Mouse (Mus musculus) left cerebral cortex, adult 2 months (tissue): ENCODE measurements around the gene Cpt1c. TPM values are rescaled to one million over a fixed set of nuclear protein-coding genes. Genes with fewer than 3 reads are reported as not detected.

Experiments used
- DNase-seq, 2 experiments: peaks; one replicate each; pipeline ENCODE4 v3.0.0; 2021 to 2022; ENCODE audit warnings: low spot score in 2 of 2, mixed read lengths in 1 of 2; ENCODE audit errors: extremely low spot score in 1 of 2
- H3K27ac ChIP-seq: fragments of 200-600 bp; 2 replicates; pipeline ENCODE4 v1.8.1; 2022
- H3K4me3 ChIP-seq: fragments of 200-600 bp; 2 replicates; pipeline ENCODE4 v1.8.1; 2022
- CTCF ChIP-seq: fragments of 200-600 bp; IDR thresholded peaks from 2 replicates; pipeline ENCODE4 v1.8.1; 2022; ENCODE audit warnings: antibody characterized with exemption, mild to moderate bottlenecking, moderate library complexity
- intact Hi-C: fragments of 180-260 bp; cut with DNase I; formaldehyde crosslinking; loops from one replicate; pipeline ENCODE4 v1.15.1; 2025
- total RNA-seq, 2 experiments: library from RNA; stranded (reverse); gene quantifications; 2 replicates each; pipeline ENCODE4 v1.2.3; 2021

Cpt1c gene
- total RNA-seq, 2 experiments from 2014 or later, result 97.9 to 102 TPM

DNA sequence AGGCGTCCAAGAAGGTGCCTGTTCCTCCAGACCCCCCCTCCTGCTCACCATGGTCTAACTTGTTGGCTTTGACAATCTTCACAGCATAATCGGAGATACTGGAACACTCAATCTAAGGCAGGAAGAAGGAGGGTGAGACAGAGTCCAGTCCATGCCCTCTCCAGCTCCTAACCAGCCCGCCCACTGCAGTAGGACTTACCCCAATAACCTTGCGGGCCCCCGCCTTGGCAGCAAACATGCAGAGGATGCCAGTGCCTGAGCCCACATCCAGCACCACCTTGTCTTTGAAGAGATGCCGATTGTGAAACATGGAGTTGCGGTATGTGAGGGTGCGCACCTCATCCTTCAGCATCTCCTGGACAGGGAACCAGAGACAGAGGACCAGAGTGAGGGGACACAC lies 6.9 kb upstream of the Cpt1c start:
- DNase-seq, result no peak
- no peak overlapping the region for H3K27ac ChIP-seq
- no peak overlapping the region for H3K4me3 ChIP-seq
- intact Hi-C loops, result loop anchor here (5.0 kb wide), 1 partner anchor 86 kb away; no protein-coding TSS in a partner anchor
- TF ChIP-seq CTCF, result no peak

DNA sequence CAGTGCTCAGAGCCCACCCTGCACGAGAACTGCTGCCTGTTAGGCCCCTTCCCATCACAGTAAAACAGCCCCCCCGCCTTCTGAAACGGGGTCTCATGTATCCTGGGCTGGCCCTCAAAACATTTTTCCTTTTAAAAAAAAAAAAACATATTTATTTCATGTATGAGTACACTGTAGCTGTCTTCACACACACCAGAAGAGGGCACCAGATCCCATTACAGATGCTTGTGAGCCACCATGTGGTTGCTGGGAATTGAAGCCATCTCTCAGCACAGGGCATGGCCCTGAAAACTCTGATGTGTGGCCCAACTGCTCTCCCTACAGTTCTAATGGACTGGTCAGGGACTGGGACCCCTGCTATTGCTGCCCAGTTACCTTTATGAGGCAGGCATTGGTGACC lies 3.6 kb upstream of the Cpt1c start:
- no peak for DNase-seq
- Histone ChIP-seq H3K4me3 (no peak overlapping the region), H3K27ac (no peak overlapping the region)
- intact Hi-C loops, result no loop called here
- peak; percentile 15; the same call in 1 of the 2 replicates for TF ChIP-seq CTCF

DNA sequence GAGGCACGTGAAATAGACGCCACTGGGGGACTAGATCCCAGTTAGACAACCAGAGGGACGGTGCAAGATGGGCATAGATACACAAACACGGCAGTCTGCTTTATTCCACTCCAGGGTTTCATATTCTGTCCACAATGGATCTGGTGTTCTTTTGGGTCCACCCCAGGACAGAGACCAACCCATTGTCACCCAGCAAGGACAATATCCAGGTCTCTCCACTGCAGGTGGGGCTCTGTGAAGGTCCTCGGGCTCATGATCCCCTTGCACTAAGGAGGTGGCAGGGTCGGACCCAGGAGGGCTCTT lies 417 bp upstream of the Cpt1c start:
- Histone ChIP-seq H3K27ac (peak overlapping the region; percentile 54), H3K4me3 (peak overlapping the region; percentile 84)
- no peak for DNase-seq
- intact Hi-C loops, result no loop called here
- TF ChIP-seq CTCF, result no peak

GRCm38 (mm10) chr7:44973415-44974130 lies 1.1 kb downstream of the Cpt1c start:
- H3K27ac ChIP-seq, result peak overlapping the region; percentile 97
- TF ChIP-seq CTCF, result no peak
- DNase-seq, result no peak
- H3K4me3 ChIP-seq, result peak overlapping the region; percentile 84
- intact Hi-C loops, result no loop called here

DNA sequence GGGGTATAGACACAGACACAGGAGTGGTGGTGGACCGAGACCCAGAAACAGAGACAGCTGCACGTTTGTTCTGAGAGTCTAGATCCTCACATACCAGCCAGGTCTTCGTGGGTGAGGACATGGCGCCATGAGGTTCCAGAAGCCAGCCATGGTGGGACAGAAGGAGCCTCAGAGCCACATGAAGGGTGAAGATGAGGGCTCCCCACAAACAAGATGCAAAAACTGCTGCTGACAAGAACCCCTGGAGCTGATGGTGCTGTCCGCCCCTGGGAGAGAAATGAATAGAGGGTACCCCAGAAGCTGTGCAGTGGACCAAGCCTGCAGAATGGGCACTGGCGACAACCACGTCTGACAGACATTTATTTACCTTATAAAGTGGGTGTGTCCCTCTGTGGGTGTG lies 3.5 kb downstream of the Cpt1c start:
- Histone ChIP-seq H3K27ac (no peak overlapping the region; the same call in 1 of the 2 replicates), H3K4me3 (peak overlapping the region; percentile 49; the same call in 1 of the 2 replicates)
- intact Hi-C loops, result no loop called here
- no peak for TF ChIP-seq CTCF
- DNase-seq, result no peak

DNA sequence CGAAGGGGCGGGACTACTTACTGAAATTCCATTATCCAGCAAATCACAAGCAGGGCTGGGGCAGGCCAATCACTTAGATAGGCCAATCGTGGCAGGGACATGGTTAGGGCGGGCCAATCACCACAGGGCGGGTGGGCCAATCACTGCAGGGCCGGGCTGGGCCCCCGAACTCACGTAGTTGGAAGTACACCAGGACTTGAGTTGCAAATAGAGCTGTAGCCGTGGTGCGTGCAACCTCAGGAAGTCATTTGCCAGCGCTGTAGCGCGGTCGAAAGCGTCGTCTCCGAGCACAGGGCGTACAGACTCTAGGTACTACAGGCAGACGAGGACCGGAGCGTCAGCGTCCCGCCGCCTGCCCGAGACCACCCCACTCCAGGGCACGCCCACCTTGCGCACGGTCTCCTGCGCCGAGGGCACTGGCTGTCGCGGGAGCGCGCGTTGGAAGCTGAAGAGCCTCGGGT lies 4.4 kb downstream of the Cpt1c start:
- DNase-seq, result peak; percentile 72 to 80
- intact Hi-C loops, result no loop called here
- Histone ChIP-seq H3K27ac (peak overlapping the region; percentile 4; the same call in 1 of the 2 replicates), H3K4me3 (peak overlapping the region; percentile 49)
- TF ChIP-seq CTCF, result no peak

GRCm38 (mm10) chr7:44966638-44967037 lies 8.0 kb downstream of the Cpt1c start:
- TF ChIP-seq CTCF, result no peak
- H3K27ac ChIP-seq, result no peak overlapping the region
- no peak for DNase-seq
- no peak overlapping the region for H3K4me3 ChIP-seq
- intact Hi-C loops, result no loop called here

DNA sequence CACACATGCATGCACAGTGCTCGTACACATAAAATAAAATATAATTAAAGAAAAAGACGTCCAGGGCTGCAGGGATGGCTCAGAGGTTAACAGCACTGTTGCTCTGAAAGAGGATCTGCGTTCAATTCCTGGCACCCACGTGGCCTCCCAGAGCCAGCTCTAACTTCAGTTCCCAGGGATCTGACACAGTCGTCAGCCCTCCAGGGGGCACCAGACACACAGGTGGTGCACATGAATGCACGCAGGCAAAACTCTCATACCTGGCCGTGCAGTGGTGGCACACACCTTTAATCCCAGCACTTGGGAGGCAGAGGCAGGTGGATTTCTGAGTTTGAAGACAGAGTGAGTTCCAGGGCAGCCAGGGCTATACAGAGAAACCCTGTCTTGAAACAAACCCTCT lies 8.7 kb downstream of the Cpt1c start:
- no peak overlapping the region for H3K27ac ChIP-seq
- DNase-seq, result no peak
- no peak overlapping the region for H3K4me3 ChIP-seq
- TF ChIP-seq CTCF, result peak; percentile 27
- intact Hi-C loops, result no loop called here

- Histone ChIP-seq H3K27ac (no peak overlapping the region), H3K4me3 (no peak overlapping the region)
- TF ChIP-seq CTCF, result no peak
- DNase-seq, result no peak
- intact Hi-C loops, result no loop called here
Observed at GRCm38 (mm10) chr7:44964990-44965389, 9.7 kb downstream of the Cpt1c start.

GRCm38 (mm10) chr7:44962831-44963230 lies 11.8 kb downstream of the Cpt1c start:
- Histone ChIP-seq H3K4me3 (no peak overlapping the region), H3K27ac (no peak overlapping the region)
- DNase-seq, result no peak
- intact Hi-C loops, result no loop called here
- TF ChIP-seq CTCF, result no peak

DNA sequence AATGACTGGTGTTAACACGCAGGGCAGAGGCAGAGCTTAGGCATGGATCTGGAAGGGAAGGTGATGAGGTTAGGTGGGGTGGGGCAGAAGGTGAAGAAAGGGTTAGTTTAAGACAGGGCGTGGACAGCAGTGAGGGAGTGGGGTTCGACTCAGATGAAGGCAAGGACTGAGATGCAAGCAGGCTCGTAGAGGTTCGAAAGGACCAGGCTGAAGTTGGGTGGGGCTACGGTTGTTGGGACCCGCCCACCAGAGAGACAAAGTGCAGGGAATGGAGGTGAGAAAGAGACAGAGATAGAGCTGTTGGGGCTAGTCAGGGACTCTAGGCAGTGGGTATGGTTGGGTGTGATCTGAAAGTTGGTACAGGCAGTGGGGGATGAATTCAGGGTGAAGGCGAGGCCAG lies 12.3 kb downstream of the Cpt1c start:
- no peak overlapping the region for H3K27ac ChIP-seq
- intact Hi-C loops, result no loop called here
- no peak for DNase-seq
- no peak for TF ChIP-seq CTCF
- no peak overlapping the region for H3K4me3 ChIP-seq

DNA sequence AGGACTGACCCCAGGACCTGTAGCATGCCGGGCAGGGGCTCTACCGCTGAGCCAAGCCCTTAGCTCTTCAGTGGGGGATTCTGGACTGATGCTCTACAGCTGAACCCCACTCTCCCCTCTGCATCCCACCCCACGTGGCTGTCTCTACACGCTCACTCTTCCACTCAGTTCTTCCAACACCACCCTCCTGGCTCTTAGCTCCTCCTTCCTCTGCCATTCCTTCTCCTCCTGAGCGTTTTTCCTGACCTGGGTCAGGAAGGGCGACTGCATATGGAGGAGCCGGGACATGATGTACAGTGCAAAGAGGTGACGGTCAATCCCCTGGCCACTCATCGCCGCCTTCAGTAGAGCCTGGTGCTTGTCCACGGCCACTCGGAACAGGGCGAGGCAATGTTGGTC lies 14.1 kb downstream of the Cpt1c start:
- DNase-seq, result peak in 1 of 2 experiments; percentile 6
- Histone ChIP-seq H3K4me3 (no peak overlapping the region), H3K27ac (no peak overlapping the region)
- no peak for TF ChIP-seq CTCF
- intact Hi-C loops, result no loop called here
